13 mouse cellular contexts compared by ENCODE assay signal in genomic region chr6:37051652-37052051, GRCm38 (mm10).
"Had no signal": no experiment of that assay in that cellular context is flagged by ENCODE, and none has a peak within 500 bp of the region (broad histone marks: within the 10 kb centered on the region; RNA-seq: fewer than 3 reads in every experiment).

No protein-coding gene starts in this region.

- H3K9me3 ChIP-seq: liver, embryonic 13.5 days had no signal

- H3K9ac ChIP-seq: liver, embryonic 13.5 days had no signal

- DNase-seq: kidney, adult 9 months; kidney, postnatal 14 days; kidney, postnatal 4 days; layer of hippocampus, postnatal 36 days; liver, embryonic 13.5 days; lung, adult 2 months; lung, postnatal 14 days; lung, postnatal 4 days; midbrain, embryonic 14.5 days; thymus, adult 18-20 months; thymus, postnatal 4 days had no signal

- H3K27me3 ChIP-seq: liver, embryonic 13.5 days had no signal

- H3K4me3 ChIP-seq: left cerebral cortex, adult 2 months; liver, embryonic 13.5 days had no signal

- H3K36me3 ChIP-seq: liver, embryonic 13.5 days had no signal

- H3K4me2 ChIP-seq: liver, embryonic 13.5 days; midbrain, embryonic 11.5 days had no signal

- H3K27ac ChIP-seq: left cerebral cortex, adult 2 months; liver, embryonic 13.5 days had no signal
